Mouse (Mus musculus) liver, embryonic 14.5 days (tissue): ENCODE data around the gene Lamc2.

Experiments used
- CTCF ChIP-seq: IDR thresholded peaks from 2 replicates; pipeline ENCODE4 v1.5.1; 2016; ENCODE audit warnings: antibody characterized with exemption, low read depth, control low read depth
- EP300 ChIP-seq: IDR thresholded peaks from 2 replicates; pipeline ENCODE4 v1.6.1; 2016; ENCODE audit warnings: antibody characterized with exemption, low read depth

GRCm38 (mm10) chr1:153095826-153096727, 90.2 kb downstream of the Lamc2 start:
- TF ChIP-seq CTCF (no peak), EP300 (no peak)
